Mouse (Mus musculus) MN1 (cell line): ENCODE results near the gene Zeb2.

Source experiments
- DNase-seq: peaks from one replicate; pipeline ENCODE4 v3.0.0-alpha.2; 2016; ENCODE audit warnings: low spot score

Zeb2 gene

DNA sequence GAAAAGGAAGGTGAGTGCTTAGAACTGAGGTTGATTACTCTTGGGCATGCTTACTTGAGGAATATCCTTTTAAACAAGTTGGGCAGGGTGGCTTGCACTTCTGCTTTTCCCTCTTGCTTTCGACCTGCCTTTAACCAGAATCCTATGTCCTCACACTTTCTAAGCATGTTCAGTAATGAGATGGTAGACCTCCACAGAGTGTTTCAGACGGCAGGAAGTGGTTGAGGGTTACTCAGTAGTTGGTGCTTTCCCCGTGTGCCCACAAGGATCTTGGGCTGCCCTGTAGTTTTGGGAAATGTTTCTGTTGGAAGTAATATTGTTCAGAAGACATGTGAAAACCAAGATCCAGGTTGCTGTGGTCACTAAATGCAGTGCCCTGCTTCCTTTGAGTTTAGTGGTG is 135.5 kb downstream of the Zeb2 start:
- DNase-seq = no peak

DNA sequence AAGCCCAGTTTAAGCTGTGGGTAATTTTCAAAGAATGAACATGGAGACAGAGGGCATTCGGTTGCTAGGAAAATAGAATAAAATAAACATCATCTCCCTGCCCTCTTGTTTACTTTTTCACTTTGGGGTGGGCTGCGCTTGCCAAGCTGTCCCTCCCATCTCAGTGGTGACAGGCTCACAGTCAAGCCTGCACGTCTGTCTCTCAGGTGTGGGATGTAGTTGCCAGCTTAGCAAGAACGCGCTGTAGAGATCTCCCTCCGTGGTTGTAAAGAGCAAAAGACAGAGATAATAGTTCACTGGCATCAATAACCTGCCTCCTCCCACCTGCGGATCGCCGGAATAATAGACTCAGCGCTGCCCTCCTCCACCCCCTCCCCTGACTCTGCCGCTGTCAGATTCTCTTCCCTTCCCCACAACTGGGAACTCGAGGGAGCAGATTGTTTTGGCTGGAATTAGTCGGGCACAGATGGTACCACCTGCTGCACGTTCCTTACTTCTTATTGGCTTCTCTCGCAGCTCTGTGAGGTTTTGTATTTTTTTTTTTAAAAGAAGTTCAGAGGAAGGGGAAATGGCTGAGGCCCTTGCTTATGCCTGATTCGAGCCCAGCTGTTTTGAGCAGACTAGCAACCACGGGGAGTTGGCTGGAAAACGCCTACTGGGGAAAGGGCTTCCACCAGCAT is 138.0 kb downstream of the Zeb2 start:
- DNase-seq = no peak

DNA sequence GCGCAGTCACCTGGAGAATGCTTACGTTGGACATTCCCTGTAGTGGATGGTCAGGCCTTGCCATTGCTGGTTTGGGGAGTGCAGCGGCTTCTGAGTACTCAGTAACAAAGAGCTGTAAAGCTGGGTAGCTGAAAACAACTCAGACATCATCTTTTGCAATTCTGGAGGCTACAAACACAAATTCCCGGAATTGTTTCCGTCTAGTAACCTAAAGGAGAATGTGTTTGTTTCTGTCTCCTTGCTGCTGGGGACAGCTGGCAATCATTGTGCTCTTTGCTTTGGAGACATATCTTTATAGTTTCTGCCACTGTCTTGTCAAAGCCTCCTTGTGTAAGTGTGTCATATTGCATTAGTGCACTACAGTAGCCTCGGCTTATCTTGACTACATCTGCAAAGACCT is 139.2 kb downstream of the Zeb2 start:
- DNase-seq = no peak

DNA sequence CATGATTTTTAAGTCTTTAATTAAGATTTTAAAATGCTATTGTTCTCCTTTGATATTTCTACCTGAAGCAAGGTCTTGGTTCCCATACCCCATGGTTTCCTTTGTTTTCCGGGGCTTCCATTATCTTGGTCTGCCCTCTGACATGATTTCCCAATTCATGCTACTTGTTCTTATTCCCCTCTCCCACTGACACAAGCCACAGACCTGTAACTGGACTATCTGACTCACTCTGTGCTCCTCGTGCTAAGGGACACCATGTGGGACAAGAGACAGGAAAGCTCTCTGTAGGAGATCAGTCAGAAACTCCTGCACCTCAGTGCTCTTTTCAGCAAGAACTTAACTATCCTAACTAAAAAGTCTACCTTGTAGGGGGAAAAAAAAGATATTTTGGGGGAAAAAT is 139.6 kb downstream of the Zeb2 start:
- DNase-seq = no peak

DNA sequence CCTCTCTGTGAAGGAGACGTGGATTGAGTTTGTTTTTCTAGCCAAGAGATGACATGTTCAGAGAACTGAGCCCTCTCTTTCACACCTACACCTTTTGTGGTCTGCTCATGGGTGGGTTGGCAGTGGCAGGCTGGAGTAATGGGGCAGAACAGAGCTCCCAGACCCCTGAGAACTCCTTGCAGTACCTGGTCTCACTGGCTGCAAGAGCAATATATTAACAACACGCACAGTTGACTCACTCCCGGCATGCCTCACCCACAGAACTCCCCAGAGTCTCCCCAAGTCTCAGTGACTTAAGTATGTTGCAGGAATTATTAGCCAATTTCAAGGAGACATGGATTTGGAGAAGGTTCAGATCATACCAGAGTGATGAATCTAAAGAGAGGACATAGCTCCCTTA is 140.1 kb downstream of the Zeb2 start:
- no peak for DNase-seq

DNA sequence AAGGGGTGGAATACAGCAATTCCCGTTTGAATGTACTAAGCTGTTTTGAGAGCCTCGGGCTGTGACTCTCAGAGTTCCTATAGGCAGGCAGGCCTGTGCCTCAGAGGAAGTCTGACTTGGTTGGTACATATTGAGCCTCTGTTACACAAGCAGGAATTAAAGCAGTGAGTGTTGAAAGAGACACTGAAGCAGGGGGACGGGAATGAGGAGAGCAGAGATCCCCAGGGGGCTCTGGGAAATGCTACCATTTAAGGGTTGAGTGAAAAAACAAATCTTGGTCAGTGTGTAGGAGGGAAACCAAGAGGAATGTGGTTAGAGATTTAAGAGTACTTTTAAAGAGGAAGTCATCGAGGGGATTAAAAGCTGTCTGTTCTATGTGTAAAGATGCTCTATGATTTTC is 140.7 kb downstream of the Zeb2 start:
- DNase-seq = no peak

DNA sequence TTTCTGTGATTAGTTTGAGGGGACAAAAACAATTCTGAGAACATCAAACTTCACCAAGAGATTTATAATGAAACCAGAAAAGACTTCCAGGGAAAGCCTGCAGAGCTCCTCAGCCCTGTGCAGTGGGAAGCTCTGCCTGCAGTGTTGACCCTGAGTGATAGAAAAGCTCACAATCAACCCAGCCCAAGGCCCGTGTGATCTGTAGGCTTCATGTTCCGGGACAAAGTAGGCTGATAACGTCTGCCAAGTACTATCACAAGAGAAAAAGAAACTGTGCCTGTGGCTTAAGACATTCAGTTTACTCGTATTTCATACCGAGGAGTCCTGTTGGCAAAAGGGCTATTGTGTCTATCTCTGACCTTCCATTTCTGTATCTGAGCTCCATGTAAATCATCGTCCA is 143.4 kb downstream of the Zeb2 start:
- DNase-seq = no peak

DNA sequence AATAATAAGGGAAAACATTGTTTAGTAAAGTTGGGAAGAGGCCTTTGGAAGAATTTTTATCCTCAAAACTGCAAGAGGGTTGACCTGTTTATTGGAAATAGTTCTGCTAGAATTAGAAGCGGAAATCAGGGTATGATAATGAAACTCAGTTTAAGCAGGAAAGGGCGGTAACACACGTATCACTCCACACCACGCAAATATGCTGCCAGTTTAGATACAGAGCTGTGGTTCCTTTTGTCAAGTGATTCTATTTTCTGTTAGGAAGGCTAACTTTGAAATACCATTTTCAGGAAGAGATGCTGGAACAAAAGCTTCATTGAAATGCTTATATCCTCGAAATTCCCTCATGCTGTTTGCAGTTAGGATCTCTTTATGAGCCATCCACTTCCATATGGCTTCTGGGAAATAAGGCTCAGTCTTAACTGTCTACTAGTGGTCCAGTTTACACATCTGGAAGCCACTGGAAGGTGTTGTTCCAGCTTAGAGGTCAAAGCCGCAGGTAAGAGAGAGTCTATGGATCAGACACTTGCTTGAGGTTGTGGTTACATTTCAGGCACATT is 147.0 kb downstream of the Zeb2 start:
- no peak for DNase-seq

DNA sequence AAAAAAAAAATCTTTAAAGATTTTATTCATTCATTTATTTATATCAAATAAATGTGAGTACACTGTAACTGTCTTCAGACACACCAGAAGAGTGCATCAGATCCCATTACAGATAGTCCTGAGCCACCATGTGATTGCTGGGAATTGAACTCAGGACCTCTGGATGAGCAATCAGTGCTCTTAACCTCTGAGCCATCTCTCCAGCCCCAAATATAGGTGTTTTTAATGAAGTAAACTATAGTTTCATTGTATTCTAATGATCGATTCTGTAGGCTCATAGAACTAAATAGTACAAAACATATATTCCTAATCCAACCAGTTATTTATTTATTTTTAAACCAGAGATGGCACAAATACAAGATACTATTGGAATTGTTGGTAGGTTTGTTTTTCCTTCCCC is 147.6 kb downstream of the Zeb2 start:
- no peak for DNase-seq

DNA sequence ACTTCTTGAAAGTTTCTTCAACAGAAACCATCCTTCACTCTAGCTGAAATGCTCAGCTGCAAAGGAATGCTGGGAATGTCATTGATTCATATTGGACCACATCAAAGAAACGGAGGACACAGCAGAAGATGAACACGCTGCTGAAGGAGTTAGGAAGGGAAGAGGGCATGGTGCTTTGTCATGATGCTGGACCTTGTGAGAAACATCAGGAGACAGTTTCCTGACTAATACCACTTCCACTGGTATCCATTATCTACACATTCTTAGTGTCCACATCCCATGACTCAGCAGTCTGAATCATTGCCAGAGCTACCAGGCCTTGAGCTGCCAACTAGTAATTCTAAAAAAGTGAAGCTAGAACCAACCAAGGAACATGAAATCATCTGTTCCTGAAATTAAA is 148.0 kb downstream of the Zeb2 start:
- DNase-seq = peak; percentile 59

DNA sequence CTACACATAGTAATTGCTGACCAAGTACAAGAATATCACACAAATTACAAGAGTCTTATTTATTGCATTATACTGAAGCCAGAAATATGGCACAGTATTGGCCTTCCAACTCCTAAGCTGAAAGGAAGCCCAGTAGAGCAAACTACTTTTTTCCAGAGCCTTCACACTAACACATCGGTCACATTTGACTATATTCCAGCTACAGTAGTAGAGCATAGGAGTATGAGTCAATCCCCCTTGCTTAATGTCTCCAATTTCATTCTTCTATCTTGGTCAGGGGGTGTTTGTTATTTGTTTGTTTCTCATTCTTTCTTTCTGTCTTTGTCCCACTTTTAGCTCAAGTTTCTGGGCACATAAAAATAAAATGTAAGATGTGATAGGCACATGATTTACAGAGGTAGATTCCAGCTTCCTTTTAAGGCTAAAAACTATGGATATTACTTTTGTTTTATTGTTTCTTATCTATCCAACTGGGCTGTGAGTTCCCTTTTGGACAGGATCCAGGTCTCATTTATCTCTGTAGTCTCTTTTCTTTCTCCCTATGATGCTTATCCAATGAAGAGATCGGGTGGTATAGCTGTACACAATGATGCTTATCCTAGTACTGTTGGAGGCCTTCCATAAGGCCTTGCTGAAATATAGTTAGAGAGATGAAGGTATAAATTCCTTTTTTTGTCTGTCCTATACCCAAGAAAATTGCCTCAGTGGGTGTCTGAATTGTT is 151.2 kb downstream of the Zeb2 start:
- no peak for DNase-seq

DNA sequence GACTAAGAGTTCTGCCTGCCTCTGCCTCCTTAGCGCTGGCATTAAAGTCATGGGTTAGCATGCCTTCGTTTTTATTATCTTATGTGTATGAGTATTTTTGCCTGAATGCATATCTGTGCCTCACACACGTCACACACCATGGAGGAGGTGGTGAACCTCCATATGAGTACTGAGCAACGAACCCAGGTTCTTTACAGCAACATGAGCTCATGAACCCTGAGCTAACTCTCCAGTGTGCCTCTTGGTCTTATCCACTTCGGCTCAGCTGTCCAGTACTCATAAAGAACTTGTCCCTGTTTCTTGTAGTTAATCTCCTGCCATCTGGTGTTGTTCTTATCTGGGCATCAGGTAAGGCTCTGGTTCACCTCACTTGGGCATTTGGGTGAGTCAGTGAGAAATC is 154.6 kb downstream of the Zeb2 start:
- DNase-seq = no peak

DNA sequence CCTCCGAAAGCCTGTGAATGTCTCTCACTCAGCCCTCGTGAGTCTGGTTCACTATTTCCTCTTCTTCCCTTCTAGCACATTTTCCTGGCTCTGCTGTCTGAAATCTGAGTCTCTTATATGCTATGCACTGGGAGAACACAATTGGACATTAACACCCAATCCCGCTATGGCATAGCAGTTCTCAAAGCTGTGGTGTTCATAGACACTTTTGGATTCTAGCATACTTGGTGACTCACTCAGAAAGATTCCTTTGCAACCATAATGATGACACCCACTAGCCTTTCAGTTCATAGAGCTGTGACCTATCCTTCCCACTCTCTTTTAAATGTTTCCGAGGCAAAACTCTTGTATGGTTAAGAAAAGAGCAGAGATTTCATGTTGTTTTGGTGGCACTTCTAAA is 156.0 kb downstream of the Zeb2 start:
- DNase-seq = no peak

DNA sequence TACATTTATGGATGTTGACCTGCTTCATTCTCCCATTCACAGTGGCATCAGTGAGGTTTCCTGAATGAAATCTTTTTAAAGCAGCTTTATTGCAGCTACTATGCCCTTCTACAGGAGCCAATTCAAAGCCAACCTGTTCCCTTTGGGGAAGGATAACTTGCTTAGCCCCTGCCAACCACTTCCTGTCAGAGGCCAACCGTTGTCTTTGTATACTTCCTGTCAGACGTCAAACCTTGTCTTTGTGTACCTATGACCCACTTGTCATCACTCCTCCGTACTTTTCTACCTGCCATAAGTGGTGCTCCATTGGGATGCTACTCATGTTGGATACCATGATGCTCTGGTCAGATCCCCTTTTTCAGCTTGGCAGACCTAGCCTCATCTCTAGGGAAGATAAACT is 156.6 kb downstream of the Zeb2 start:
- no peak for DNase-seq

DNA sequence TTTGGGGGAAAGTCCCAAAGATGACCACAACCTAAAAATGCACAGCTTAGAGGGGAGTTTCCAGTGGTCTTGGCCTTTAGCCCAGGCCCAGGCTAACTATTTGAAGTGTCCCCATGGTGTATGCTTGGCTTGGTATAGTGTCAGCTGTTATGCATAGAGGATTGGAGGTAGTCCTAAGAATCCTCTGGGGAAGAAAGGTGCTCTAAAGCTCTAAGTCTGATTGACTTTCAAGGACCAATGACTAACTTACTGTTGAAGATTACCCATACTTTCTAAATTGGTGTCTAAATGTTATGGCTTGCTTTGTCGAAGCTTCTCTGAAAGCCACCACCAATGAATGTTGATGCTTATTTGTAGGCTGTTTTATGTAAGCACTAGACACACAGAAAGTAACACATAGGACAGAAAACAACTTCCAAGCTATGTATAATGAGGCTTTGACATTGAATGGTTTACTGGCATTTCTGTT is 159.8 kb downstream of the Zeb2 start:
- no peak for DNase-seq

DNA sequence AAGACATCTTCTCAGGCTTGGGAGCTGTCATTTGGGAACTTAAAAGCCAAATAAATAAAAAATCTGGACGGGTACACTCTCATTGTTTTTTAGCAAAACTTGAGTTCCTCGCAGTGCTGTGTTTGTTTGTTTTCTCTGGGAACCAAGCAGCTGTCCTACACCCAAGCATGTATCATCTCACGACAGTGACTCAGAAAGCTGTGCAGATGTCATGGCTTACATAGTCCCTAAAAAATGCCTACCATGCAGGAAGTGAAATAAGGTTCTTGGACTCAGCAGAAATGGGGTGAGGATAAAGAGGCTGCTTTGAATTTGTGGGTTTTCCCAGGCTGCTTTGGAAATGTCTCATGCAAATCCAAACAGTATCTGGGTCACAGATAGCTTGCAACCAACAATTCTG is 161.0 kb downstream of the Zeb2 start:
- DNase-seq = no peak

DNA sequence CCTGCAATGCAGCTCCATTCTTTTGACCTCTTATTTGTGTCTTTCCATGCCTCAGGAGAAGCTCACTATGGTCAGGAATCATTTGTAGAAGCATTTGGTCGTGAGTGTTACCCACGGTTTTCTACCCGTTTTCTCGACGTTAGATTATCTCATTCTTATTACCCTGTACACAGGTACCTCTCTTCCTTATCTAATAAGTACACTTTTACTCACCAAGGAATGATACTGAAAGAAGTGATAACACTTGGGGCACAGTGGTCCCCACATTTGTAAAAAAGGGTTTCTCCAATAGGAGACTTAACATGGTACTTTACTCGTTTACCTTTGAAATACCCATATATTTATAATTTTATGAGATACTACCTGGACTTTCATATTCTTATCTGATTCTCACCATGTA is 161.7 kb downstream of the Zeb2 start:
- no peak for DNase-seq

DNA sequence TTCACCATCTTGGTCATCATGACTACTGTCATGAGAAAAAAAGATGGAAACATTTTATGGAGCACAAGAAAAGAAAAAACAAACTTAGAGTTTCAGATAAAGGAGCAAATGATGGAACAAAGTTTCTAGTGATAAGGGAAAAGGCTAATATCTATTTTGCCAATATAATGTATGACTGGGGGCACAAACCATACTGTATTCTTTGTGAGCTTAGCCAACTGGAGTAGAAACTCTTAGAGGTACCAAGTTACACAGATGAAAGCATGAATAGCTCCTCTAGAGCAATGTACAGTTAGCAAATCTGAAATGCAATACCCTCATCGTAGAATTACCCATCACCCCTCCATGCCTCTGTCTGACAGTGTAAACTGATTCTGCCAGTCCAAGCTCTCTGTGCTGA is 163.0 kb downstream of the Zeb2 start:
- no peak for DNase-seq

DNA sequence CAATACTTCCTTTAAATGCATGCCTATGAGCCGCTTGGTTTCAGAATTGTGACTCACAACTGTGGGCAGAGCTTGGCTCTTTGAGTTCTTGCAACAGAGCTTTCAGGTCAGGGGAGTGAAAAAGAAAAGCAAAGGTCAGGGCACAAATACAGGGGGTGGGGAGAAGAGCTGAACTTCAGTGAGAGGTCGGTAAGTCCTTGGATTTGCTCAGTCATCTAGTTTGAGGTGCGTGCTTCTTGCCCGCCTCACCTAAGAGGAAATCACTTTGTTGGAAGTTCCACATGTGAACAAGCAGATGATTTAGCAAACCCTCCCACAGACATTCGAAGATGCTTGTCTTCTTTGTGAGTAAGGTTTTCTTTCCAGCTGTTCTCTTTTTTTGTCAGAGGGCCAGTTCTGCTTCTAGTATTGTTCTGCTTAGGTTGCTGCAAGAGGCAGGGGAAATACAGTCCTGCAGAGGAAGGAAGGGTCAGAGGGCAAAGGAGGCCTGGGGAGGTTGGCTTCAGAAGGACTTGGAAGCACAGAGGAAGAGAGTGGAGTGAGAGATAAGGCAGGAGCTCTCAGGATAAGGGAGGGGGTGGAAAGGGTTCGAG is 164.3 kb downstream of the Zeb2 start:
- DNase-seq = no peak

DNA sequence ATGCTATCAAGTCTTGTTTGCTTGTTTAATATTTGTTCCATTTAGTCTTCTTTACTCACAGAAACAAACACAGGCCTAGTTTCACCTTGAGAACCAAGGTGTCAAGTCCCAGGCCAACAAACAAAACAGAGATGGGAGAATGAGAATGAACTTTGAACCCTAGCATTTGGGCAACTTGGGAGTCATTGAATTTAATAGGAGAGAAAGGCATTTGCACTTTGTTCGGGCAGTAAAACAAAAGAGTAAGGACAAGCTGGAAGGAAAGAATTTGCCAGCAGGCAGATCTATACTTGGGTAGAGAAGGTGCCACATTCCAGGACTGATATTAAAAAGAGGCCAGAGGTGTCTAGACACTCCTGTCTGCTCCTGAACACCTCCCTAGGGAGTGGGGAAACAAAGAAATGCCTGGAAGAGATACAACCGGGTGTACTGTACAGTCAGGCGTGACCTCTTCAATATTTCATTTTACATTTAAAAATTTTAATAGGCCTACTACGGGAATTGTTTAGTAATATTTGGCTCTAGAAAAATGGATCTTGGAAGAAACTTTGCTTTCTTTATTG is 165.5 kb downstream of the Zeb2 start:
- DNase-seq = no peak

DNA sequence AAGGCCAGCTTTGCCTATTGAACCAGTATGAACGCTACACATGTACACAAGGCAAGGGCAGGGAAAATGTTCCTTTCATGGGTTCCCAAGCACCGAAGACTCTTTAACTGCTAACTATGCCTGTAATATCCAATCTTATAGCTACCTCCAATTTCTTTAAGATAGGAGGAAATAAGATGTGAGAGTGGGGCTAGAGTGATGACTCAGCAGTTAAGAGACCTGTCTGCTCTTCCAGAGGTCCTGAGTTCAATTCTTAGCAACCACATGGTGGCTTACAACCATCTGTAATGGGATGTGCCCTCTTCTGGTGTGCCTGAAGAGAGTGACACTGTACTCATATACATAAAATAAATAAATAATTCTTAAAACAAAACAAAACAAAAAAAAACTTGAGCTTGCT is 172.5 kb downstream of the Zeb2 start:
- DNase-seq = no peak
